Mouse (Mus musculus): ENCODE results near the gene Emb. TPM values are rescaled to one million over a fixed set of nuclear protein-coding genes. Genes with fewer than 3 reads are reported as not detected.
A peak's percentile ranks its signal among the peaks of the same experiment; 100 is the strongest.

Emb gene
- polyA plus RNA-seq, 1 experiment from 2014 or later, result 45.6 TPM

GRCm38 (mm10) chr13:117198402-117199083, 9.8 kb upstream of the Emb start:
- H3K4me1 ChIP-seq (ENCODE audit: insufficient read depth, low read length), result no peaks in the 10 kb centered on the region
- WGBS, result 77% methylated on average over 7 of the region's 7 CpGs
- H3K27me3 ChIP-seq (ENCODE audit: insufficient read depth, low read length), result no peaks in the 10 kb centered on the region
- no peaks in the 10 kb centered on the region for H3K36me3 ChIP-seq (ENCODE audit: insufficient read depth, low read length)
- H3K4me3 ChIP-seq (ENCODE audit: low read length), result no peak overlapping the region
- H3K9me3 ChIP-seq (ENCODE audit: low read length), result no peaks in the 10 kb centered on the region
- H3K27ac ChIP-seq (ENCODE audit: low read length), result no peak overlapping the region
- ATAC-seq (ENCODE audit: low FRiP score, low TSS enrichment), result no peak
- H3K4me2 ChIP-seq (replicated peaks; ENCODE audit: low read depth, low read length), result no peak overlapping the region
- H3K9ac ChIP-seq (replicated peaks; ENCODE audit: low read length), result no peak overlapping the region

- WGBS, result 45% methylated on average over 22 of the region's 22 CpGs
Observed at GRCm38 (mm10) chr13:117202755-117203471, 5.4 kb upstream of the Emb start.

GRCm38 (mm10) chr13:117204685-117205084, 3.7 kb upstream of the Emb start:
- H3K27me3 ChIP-seq (ENCODE audit: insufficient read depth, low read length), result no peaks in the 10 kb centered on the region
- H3K36me3 ChIP-seq (ENCODE audit: insufficient read depth, low read length), result no peaks in the 10 kb centered on the region
- WGBS, result 94% methylated on average over 7 of the region's 7 CpGs
- H3K27ac ChIP-seq (ENCODE audit: low read length), result no peak overlapping the region
- H3K9ac ChIP-seq (replicated peaks; ENCODE audit: low read length), result no peak overlapping the region
- no peaks in the 10 kb centered on the region for H3K9me3 ChIP-seq (ENCODE audit: low read length)
- H3K4me3 ChIP-seq (ENCODE audit: low read length), result no peak overlapping the region
- no peak overlapping the region for H3K4me2 ChIP-seq (replicated peaks; ENCODE audit: low read depth, low read length)
- ATAC-seq (ENCODE audit: low FRiP score, low TSS enrichment), result no peak
- no peaks in the 10 kb centered on the region for H3K4me1 ChIP-seq (ENCODE audit: insufficient read depth, low read length)

More at GRCm38 (mm10) chr13:117202755-117203471, 5.4 kb upstream of the Emb start:
- H3K9me3 ChIP-seq (ENCODE audit: low read length), result no peaks in the 10 kb centered on the region
- no peak overlapping the region for H3K27ac ChIP-seq (ENCODE audit: low read length)
- H3K4me1 ChIP-seq (ENCODE audit: insufficient read depth, low read length), result no peaks in the 10 kb centered on the region
- no peaks in the 10 kb centered on the region for H3K36me3 ChIP-seq (ENCODE audit: insufficient read depth, low read length)
- H3K9ac ChIP-seq (replicated peaks; ENCODE audit: low read length), result no peak overlapping the region
- peak; percentile 55 for ATAC-seq (ENCODE audit: low FRiP score, low TSS enrichment)
- H3K4me2 ChIP-seq (replicated peaks; ENCODE audit: low read depth, low read length), result no peak overlapping the region
- H3K27me3 ChIP-seq (ENCODE audit: insufficient read depth, low read length), result no peaks in the 10 kb centered on the region
- no peak overlapping the region for H3K4me3 ChIP-seq (ENCODE audit: low read length)

GRCm38 (mm10) chr13:117206066-117206465, 2.3 kb upstream of the Emb start:
- WGBS, result 92% methylated on average over 8 of the region's 8 CpGs
- ATAC-seq (ENCODE audit: low FRiP score, low TSS enrichment), result no peak

GRCm38 (mm10) chr13:117211386-117211875, 3.1 kb downstream of the Emb start:
- H3K9ac ChIP-seq (replicated peaks; ENCODE audit: low read length), result no peak overlapping the region
- H3K4me3 ChIP-seq (ENCODE audit: low read length), result no peak overlapping the region
- H3K9me3 ChIP-seq (ENCODE audit: low read length), result no peaks in the 10 kb centered on the region
- H3K27me3 ChIP-seq (ENCODE audit: insufficient read depth, low read length), result no peaks in the 10 kb centered on the region
- H3K36me3 ChIP-seq (ENCODE audit: insufficient read depth, low read length), result no peaks in the 10 kb centered on the region
- H3K4me2 ChIP-seq (replicated peaks; ENCODE audit: low read depth, low read length), result no peak overlapping the region
- WGBS, result 52% methylated on average over 11 of the region's 11 CpGs
- H3K27ac ChIP-seq (ENCODE audit: low read length), result no peak overlapping the region
- no peak for ATAC-seq (ENCODE audit: low FRiP score, low TSS enrichment)
- 0 out of 2 replicates have a peak, but pooled peaks cover 3% of the 10 kb centered on the region for H3K4me1 ChIP-seq (ENCODE audit: insufficient read depth, low read length)

More at GRCm38 (mm10) chr13:117206066-117206465, 2.3 kb upstream of the Emb start:
- Histone ChIP-seq H3K36me3 (ENCODE audit: insufficient read depth, low read length) (no peaks in the 10 kb centered on the region), H3K9me3 (ENCODE audit: low read length) (no peaks in the 10 kb centered on the region), H3K27ac (ENCODE audit: low read length) (no peak overlapping the region), H3K9ac (replicated peaks; ENCODE audit: low read length) (no peak overlapping the region), H3K4me1 (ENCODE audit: insufficient read depth, low read length) (no peaks in the 10 kb centered on the region), H3K4me2 (replicated peaks; ENCODE audit: low read depth, low read length) (no peak overlapping the region), H3K4me3 (ENCODE audit: low read length) (no peak overlapping the region), H3K27me3 (ENCODE audit: insufficient read depth, low read length) (no peaks in the 10 kb centered on the region)

- H3K27ac ChIP-seq (ENCODE audit: low read length), result no peak overlapping the region
Observed at GRCm38 (mm10) chr13:117215481-117215880, 7.1 kb downstream of the Emb start.

GRCm38 (mm10) chr13:117216126-117216525, 7.8 kb downstream of the Emb start:
- WGBS, result 32% methylated on average over 10 of the region's 10 CpGs
- Histone ChIP-seq H3K27me3 (ENCODE audit: insufficient read depth, low read length) (peaks cover 18% of the 10 kb centered on the region; the same call in 1 of the 2 replicates), H3K4me3 (ENCODE audit: low read length) (no peak overlapping the region), H3K4me2 (replicated peaks; ENCODE audit: low read depth, low read length) (no peak overlapping the region), H3K9me3 (ENCODE audit: low read length) (no peaks in the 10 kb centered on the region), H3K9ac (replicated peaks; ENCODE audit: low read length) (no peak overlapping the region), H3K36me3 (ENCODE audit: insufficient read depth, low read length) (no peaks in the 10 kb centered on the region), H3K27ac (ENCODE audit: low read length) (no peak overlapping the region), H3K4me1 (ENCODE audit: insufficient read depth, low read length) (peaks cover 13% of the 10 kb centered on the region)
- no peak for ATAC-seq (ENCODE audit: low FRiP score, low TSS enrichment)

More at GRCm38 (mm10) chr13:117215481-117215880, 7.1 kb downstream of the Emb start:
- no peak overlapping the region for H3K9ac ChIP-seq (replicated peaks; ENCODE audit: low read length)
- no peak overlapping the region for H3K4me2 ChIP-seq (replicated peaks; ENCODE audit: low read depth, low read length)
- no peak for ATAC-seq (ENCODE audit: low FRiP score, low TSS enrichment)
- H3K27me3 ChIP-seq (ENCODE audit: insufficient read depth, low read length), result peaks cover 11% of the 10 kb centered on the region; the same call in 1 of the 2 replicates
- H3K36me3 ChIP-seq (ENCODE audit: insufficient read depth, low read length), result no peaks in the 10 kb centered on the region
- H3K9me3 ChIP-seq (ENCODE audit: low read length), result no peaks in the 10 kb centered on the region
- WGBS, result 23% methylated on average over 10 of the region's 10 CpGs
- peaks cover 13% of the 10 kb centered on the region for H3K4me1 ChIP-seq (ENCODE audit: insufficient read depth, low read length)
- H3K4me3 ChIP-seq (ENCODE audit: low read length), result no peak overlapping the region

GRCm38 (mm10) chr13:117216752-117217363, 8.5 kb downstream of the Emb start:
- peaks cover 20% of the 10 kb centered on the region; the same call in 1 of the 2 replicates for H3K27me3 ChIP-seq (ENCODE audit: insufficient read depth, low read length)
- WGBS, result 24% methylated on average over 9 of the region's 9 CpGs
- peaks cover 13% of the 10 kb centered on the region for H3K4me1 ChIP-seq (ENCODE audit: insufficient read depth, low read length)
- no peaks in the 10 kb centered on the region for H3K9me3 ChIP-seq (ENCODE audit: low read length)
- H3K27ac ChIP-seq (ENCODE audit: low read length), result no peak overlapping the region
- H3K9ac ChIP-seq (replicated peaks; ENCODE audit: low read length), result no peak overlapping the region
- no peak overlapping the region for H3K4me3 ChIP-seq (ENCODE audit: low read length)
- H3K36me3 ChIP-seq (ENCODE audit: insufficient read depth, low read length), result no peaks in the 10 kb centered on the region
- ATAC-seq (ENCODE audit: low FRiP score, low TSS enrichment), result no peak
- H3K4me2 ChIP-seq (replicated peaks; ENCODE audit: low read depth, low read length), result no peak overlapping the region

- Histone ChIP-seq H3K27me3 (ENCODE audit: insufficient read depth, low read length) (peaks cover 20% of the 10 kb centered on the region; the same call in 1 of the 2 replicates), H3K27ac (ENCODE audit: low read length) (no peak overlapping the region), H3K36me3 (ENCODE audit: insufficient read depth, low read length) (no peaks in the 10 kb centered on the region), H3K4me1 (ENCODE audit: insufficient read depth, low read length) (peaks cover 13% of the 10 kb centered on the region), H3K9ac (replicated peaks; ENCODE audit: low read length) (no peak overlapping the region), H3K9me3 (ENCODE audit: low read length) (no peaks in the 10 kb centered on the region), H3K4me3 (ENCODE audit: low read length) (no peak overlapping the region), H3K4me2 (replicated peaks; ENCODE audit: low read depth, low read length) (no peak overlapping the region)
- WGBS, result 57% methylated on average over 11 of the region's 11 CpGs
- ATAC-seq (ENCODE audit: low FRiP score, low TSS enrichment), result no peak
Observed at GRCm38 (mm10) chr13:117217621-117218020, 9.3 kb downstream of the Emb start.
